Mouse (Mus musculus) liver, embryonic 14.5 days (tissue): ENCODE measurements around the gene Fthl17b. TPM values are rescaled to one million over a fixed set of nuclear protein-coding genes. Genes with fewer than 3 reads are reported as not detected.

ENCODE experiments used
- ATAC-seq: fragments of 200-750 bp; cut with Nextera tagmentation; 2 replicates; pipeline ENCODE4 v1.8.0; 2017; ENCODE audit warnings: moderate number of reproducible peaks, mild to moderate bottlenecking, moderate library complexity; ENCODE audit not compliant: insufficient read depth
- DNase-seq, 3 experiments: peaks; one replicate each; pipeline ENCODE4 v3.0.0-alpha.2; 2012 to 2013; ENCODE audit warnings: low read depth in 3 of 3, low spot score in 3 of 3
- H3K27ac ChIP-seq: fragments of 300-500 bp; sonication (generic); 2 replicates; pipeline ENCODE4 v1.5.1; 2014; ENCODE audit warnings: moderate library complexity, mild to moderate bottlenecking, control low read depth, inconsistent platforms
- H3K27me3 ChIP-seq: fragments of 300-500 bp; sonication (generic); 2 replicates; pipeline ENCODE4 v1.6.1; 2014; ENCODE audit warnings: mild to moderate bottlenecking, low read length, moderate library complexity; ENCODE audit not compliant: control insufficient read depth, insufficient read depth
- H3K36me3 ChIP-seq: fragments of 300-500 bp; sonication (generic); replicated peaks from 2 replicates; pipeline ENCODE4 v1.6.1; 2014; ENCODE audit warnings: low read depth; ENCODE audit not compliant: control insufficient read depth, insufficient read depth
- H3K4me1 ChIP-seq, 2 experiments: fragments of 200-500 bp in 1 of 2; fragments of 300-500 bp in 1 of 2; sonication (generic) in 1 of 2; replicated peaks; 2 replicates each; pipeline ENCODE4 v1.6.1; 2012 to 2014; ENCODE audit warnings: antibody characterized with exemption in 1 of 2, inconsistent platforms in 1 of 2, low read length in 1 of 2; ENCODE audit not compliant: control insufficient read depth in 2 of 2, insufficient read depth in 2 of 2
- H3K4me2 ChIP-seq: fragments of 300-500 bp; sonication (generic); 2 replicates; pipeline ENCODE4 v1.6.1; 2014; ENCODE audit warnings: low read depth, mild to moderate bottlenecking, control low read depth, moderate library complexity
- H3K4me3 ChIP-seq, 2 experiments: fragments of 200-500 bp in 1 of 2; fragments of 300-500 bp in 1 of 2; sonication (generic) in 1 of 2; 2 replicates each; pipeline ENCODE4 v1.5.1; 2012 to 2014; ENCODE audit warnings: low read depth in 2 of 2, low read length in 2 of 2, mild to moderate bottlenecking in 2 of 2, control low read depth in 1 of 2, inconsistent platforms in 1 of 2, moderate library complexity in 1 of 2; ENCODE audit not compliant: insufficient read depth in 1 of 2
- H3K9ac ChIP-seq: fragments of 300-500 bp; sonication (generic); replicated peaks from 2 replicates; pipeline ENCODE4 v1.6.1; 2014; ENCODE audit warnings: mild to moderate bottlenecking, control low read depth, moderate library complexity
- H3K9me3 ChIP-seq: fragments of 300-500 bp; sonication (generic); 2 replicates; pipeline ENCODE4 v1.6.1; 2016; ENCODE audit warnings: low read length, mixed read lengths; ENCODE audit not compliant: control insufficient read depth
- CTCF ChIP-seq: IDR thresholded peaks from 2 replicates; pipeline ENCODE4 v1.5.1; 2016; ENCODE audit warnings: antibody characterized with exemption, low read depth, control low read depth
- EP300 ChIP-seq: IDR thresholded peaks from 2 replicates; pipeline ENCODE4 v1.6.1; 2016; ENCODE audit warnings: antibody characterized with exemption, low read depth
- WGBS: fragments of 180-500 bp; shearing (Covaris S2); extraction: QIAGEN DNeasy Blood & Tissue Kit; methylation state at CpG from one replicate; pipeline ENCODE4 v1.1.7; 2014; ENCODE audit not compliant: insufficient replicate concordance; 5-methylcytosine and 5-hydroxymethylcytosine counted together
- polyA plus RNA-seq, 2 experiments: library from polyadenylated mRNA; depleted of rRNA in 1 of 2; stranded (reverse) in 1 of 2; unstranded in 1 of 2; fragments of >200 nt; fragmentation: Nextera tagmentation in 1 of 2; extraction: Ambion mirVana in 1 of 2; gene quantifications; 2 replicates each; pipeline versions ENCODE4 v1.2.1 to v1.2.3; 2012 to 2014

Fthl17b gene
- polyA plus RNA-seq, 2 experiments, result not detected

DNA sequence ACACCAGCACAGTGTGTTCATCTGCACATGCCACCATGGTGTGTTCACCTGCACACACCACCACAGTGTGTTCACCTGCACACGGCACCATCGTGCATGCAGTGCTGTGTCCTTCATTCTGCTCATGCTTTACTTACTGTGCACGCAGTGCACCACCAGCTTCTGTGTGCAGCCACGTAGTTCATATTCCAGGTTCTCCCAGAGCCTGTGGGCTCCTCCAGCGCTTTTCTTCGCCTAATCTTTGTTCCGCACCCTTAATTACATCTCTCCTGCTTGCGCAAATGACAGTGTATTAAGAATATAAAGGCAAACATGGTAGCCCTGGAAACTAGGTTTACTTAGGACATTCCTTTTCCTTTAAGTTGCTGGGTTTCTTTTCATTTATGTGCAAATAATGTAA lies 18.7 kb downstream of the Fthl17b start:
- Histone ChIP-seq H3K9ac (no peak overlapping the region), H3K9me3 (no peaks in the 10 kb centered on the region), H3K36me3 (no peaks in the 10 kb centered on the region), H3K4me1 (no peaks in the 10 kb centered on the region), H3K4me2 (no peak overlapping the region), H3K27me3 (no peaks in the 10 kb centered on the region), H3K4me3 (no peak overlapping the region), H3K27ac (no peak overlapping the region)
- no peak for DNase-seq
- TF ChIP-seq CTCF (no peak), EP300 (no peak)
- ATAC-seq, result no peak
- WGBS, result 67% methylated on average over 8 of the region's 8 CpGs

DNA sequence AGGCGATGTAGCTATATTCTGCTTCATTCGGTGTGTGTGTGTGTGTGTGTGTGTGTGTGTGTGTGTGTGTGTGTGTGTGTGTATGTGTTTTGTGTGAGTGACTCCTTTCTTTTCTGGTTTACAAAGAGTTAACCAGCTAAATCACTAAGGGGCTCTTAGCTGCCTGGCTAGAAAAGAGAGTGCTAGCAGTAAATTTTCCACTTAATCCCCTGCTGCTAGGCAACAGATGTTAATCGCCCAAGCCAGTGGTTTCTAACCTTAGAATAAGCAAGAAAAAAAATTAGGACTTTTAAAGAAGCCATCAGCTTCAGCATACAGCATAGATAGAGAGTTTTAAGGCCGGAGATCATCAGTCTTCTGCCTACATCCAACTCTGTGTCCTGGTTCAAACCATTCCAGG lies 35.5 kb downstream of the Fthl17b start:
- no peaks in the 10 kb centered on the region for H3K36me3 ChIP-seq
- no peak overlapping the region for H3K9ac ChIP-seq
- no peak for TF ChIP-seq EP300
- no peak overlapping the region for H3K27ac ChIP-seq
- WGBS, result 33% methylated on average over 4 of the region's 4 CpGs
- H3K4me1 ChIP-seq, result no peaks in the 10 kb centered on the region
- no peak for ATAC-seq
- H3K27me3 ChIP-seq, result no peaks in the 10 kb centered on the region
- no peaks in the 10 kb centered on the region for H3K9me3 ChIP-seq
- no peak overlapping the region for H3K4me3 ChIP-seq
- no peak overlapping the region for H3K4me2 ChIP-seq
- no peak for DNase-seq

DNA sequence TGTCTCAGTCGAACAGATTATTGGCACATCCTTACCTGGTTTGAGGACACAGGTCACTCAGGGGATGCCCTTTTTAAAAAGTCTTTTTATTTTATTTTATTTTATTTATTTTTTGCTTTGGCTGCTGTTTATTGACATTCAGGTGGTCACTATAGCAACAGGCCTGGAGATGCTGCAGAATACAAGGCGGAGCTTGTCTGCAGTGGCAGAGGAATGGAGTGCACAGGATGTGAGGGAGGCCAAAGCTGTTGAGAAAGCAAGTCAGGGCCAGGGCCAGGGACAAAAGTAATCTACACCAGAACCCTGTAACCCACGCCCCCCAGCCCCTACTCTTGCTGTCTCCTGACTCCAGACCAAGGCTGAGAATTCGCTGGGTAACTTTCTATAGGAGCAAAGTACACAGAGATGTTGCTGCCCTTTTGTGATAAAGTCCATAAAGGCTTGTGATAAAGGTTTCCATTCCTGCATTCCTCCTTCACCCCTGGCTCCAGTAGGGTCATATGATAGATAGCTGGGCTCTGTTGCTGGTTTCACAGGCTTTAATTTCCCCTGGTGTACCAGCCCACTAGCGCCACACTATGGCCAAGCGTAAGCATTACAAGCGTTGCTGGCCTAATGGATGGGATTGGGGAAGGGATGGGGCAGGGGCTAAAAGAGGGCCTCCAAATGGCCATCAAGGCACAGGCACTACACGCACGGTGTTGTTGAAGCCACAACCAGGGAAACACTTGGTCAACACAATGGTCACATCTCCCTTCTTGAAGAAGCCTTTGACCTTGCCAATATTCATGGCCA lies 40.8 kb downstream of the Fthl17b start:
- Histone ChIP-seq H3K36me3 (no peaks in the 10 kb centered on the region), H3K4me3 (no peak overlapping the region), H3K27ac (no peak overlapping the region), H3K27me3 (no peaks in the 10 kb centered on the region), H3K9me3 (no peaks in the 10 kb centered on the region), H3K4me2 (no peak overlapping the region), H3K4me1 (no peaks in the 10 kb centered on the region), H3K9ac (no peak overlapping the region)
- TF ChIP-seq EP300 (no peak), CTCF (no peak)
- DNase-seq (no peak), ATAC-seq (no peak)
- WGBS, result 33% methylated on average over 9 of the region's 9 CpGs

DNA sequence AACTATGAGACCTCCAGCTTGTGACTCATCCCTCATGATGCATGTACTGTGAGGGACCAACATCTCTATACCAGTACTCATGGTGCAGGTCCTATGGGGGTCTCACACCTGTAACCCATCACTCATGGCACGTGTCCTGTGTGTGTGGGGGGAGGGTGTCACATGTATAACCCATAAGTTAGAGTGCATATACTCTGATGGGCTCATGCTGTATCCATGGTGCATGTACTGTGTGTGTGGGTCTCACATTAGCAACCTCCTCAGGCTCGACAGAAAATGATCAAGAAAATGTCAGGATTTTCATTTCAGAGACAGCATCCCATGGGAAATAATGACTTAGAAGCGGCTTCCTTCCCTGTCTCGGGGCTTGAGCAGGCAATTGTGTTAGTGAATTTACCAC lies 41.7 kb downstream of the Fthl17b start:
- Histone ChIP-seq H3K9me3 (no peaks in the 10 kb centered on the region), H3K4me3 (no peak overlapping the region), H3K4me2 (no peak overlapping the region), H3K27me3 (no peaks in the 10 kb centered on the region), H3K9ac (no peak overlapping the region), H3K27ac (no peak overlapping the region), H3K4me1 (no peaks in the 10 kb centered on the region), H3K36me3 (no peaks in the 10 kb centered on the region)
- DNase-seq (no peak), ATAC-seq (no peak)
- TF ChIP-seq EP300, result no peak
- TF ChIP-seq CTCF, result no peak
- 41% methylated on average over 4 of the region's 4 CpGs for WGBS

Other genes with a start within 250 kb of the Fthl17b start
- gene Ssx9, start 214.5 kb downstream of the Fthl17b start, polyA plus RNA-seq (2012; rRNA removed), result not detected in 2 replicates
- gene Ssx9, start 214.5 kb downstream of the Fthl17b start, polyA plus RNA-seq (2014; fragmentation: Nextera tagmentation; extraction: Ambion mirVana), result not detected in 2 replicates
- gene Ssxb5, start 159.3 kb downstream of the Fthl17b start, polyA plus RNA-seq (2012; rRNA removed), result not detected in 2 replicates
- gene Ssxb5, start 159.3 kb downstream of the Fthl17b start, polyA plus RNA-seq (2014; fragmentation: Nextera tagmentation; extraction: Ambion mirVana), result not detected in 2 replicates
- gene Gm6592, start 119.0 kb downstream of the Fthl17b start, polyA plus RNA-seq (2012; rRNA removed), result not detected in 2 replicates
- not detected in 2 replicates for gene Gm6592, start 119.0 kb downstream of the Fthl17b start, polyA plus RNA-seq (2014; fragmentation: Nextera tagmentation; extraction: Ambion mirVana)
- not detected in 2 replicates for gene Gm5751, start 88.7 kb downstream of the Fthl17b start, polyA plus RNA-seq (2012; rRNA removed)
- gene Gm5751, start 88.7 kb downstream of the Fthl17b start, polyA plus RNA-seq (2014; fragmentation: Nextera tagmentation; extraction: Ambion mirVana), result not detected in 2 replicates
- gene B630019K06Rik, start 70.6 kb downstream of the Fthl17b start, polyA plus RNA-seq (2012; rRNA removed), result 0.11 and 0.12 TPM in 2 replicates
- gene B630019K06Rik, start 70.6 kb downstream of the Fthl17b start, polyA plus RNA-seq (2014; fragmentation: Nextera tagmentation; extraction: Ambion mirVana), result 0.06 and 0.13 TPM in 2 replicates
- gene Fthl17c, start 13.6 kb upstream of the Fthl17b start, polyA plus RNA-seq (2012; rRNA removed), result not detected in 2 replicates
- gene Fthl17c, start 13.6 kb upstream of the Fthl17b start, polyA plus RNA-seq (2014; fragmentation: Nextera tagmentation; extraction: Ambion mirVana), result not detected in 2 replicates
- gene Fthl17d, start 23.8 kb upstream of the Fthl17b start, polyA plus RNA-seq (2012; rRNA removed), result not detected in 2 replicates
- gene Fthl17d, start 23.8 kb upstream of the Fthl17b start, polyA plus RNA-seq (2014; fragmentation: Nextera tagmentation; extraction: Ambion mirVana), result not detected in 2 replicates
- gene Fthl17e, start 70.5 kb upstream of the Fthl17b start, polyA plus RNA-seq (2012; rRNA removed), result not detected in 2 replicates
- gene Fthl17e, start 70.5 kb upstream of the Fthl17b start, polyA plus RNA-seq (2014; fragmentation: Nextera tagmentation; extraction: Ambion mirVana), result not detected in 2 replicates
- gene Fthl17f, start 100.0 kb upstream of the Fthl17b start, polyA plus RNA-seq (2012; rRNA removed), result not detected in 2 replicates
- not detected in 2 replicates for gene Fthl17f, start 100.0 kb upstream of the Fthl17b start, polyA plus RNA-seq (2014; fragmentation: Nextera tagmentation; extraction: Ambion mirVana)
- gene 4930402K13Rik, start 141.6 kb upstream of the Fthl17b start, polyA plus RNA-seq (2012; rRNA removed), result not detected in 2 replicates
- not detected in 2 replicates for gene 4930402K13Rik, start 141.6 kb upstream of the Fthl17b start, polyA plus RNA-seq (2014; fragmentation: Nextera tagmentation; extraction: Ambion mirVana)
- 0.02 and 0.08 TPM in 2 replicates for gene Lancl3, start 236.9 kb upstream of the Fthl17b start, polyA plus RNA-seq (2012; rRNA removed)
- gene Lancl3, start 236.9 kb upstream of the Fthl17b start, polyA plus RNA-seq (2014; fragmentation: Nextera tagmentation; extraction: Ambion mirVana), result 0.13 and 0.20 TPM in 2 replicates